8 mouse cellular contexts compared by ENCODE assay signal in the genomic region with DNA sequence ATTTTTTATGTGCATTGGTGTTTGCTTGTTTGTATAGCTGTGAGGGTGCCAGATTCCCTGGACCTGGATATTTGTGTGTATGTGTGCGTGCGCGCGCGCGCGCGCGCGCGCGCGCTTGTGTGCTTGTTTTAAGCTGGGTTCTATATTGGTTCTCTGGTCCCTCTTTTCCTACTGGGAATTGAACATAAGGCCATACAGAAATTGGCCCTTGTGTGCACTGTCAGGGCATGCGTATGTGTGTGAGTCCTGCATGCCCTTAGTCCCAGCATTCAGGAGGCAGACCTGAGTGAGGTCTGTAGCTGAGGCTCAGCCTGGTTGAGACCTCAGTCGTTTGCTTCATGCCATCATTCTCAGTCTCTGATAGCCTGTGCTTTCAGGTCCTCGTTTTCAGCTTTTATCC. TPM values are rescaled to one million over a fixed set of nuclear protein-coding genes. Genes with fewer than 3 reads are reported as not detected.
DNase-seq lines count a peak whose midpoint lies in the region; ATAC-seq and TF ChIP-seq lines count a peak whose summit lies in the region.

No protein-coding gene starts in this region.

- no peak for ATAC-seq in heart, embryonic 13.5 days (ENCODE audit: extremely low read depth, insufficient number of reproducible peaks, low FRiP score, low TSS enrichment)
- ATAC-seq in G1E (ENCODE audit: extremely low read depth, insufficient number of reproducible peaks, low FRiP score, poor library complexity, severe bottlenecking) = no peak
- ATAC-seq in hindbrain, embryonic 12.5 days (ENCODE audit: low FRiP score) = no peak
- ATAC-seq in midbrain, embryonic 11.5 days (ENCODE audit: low FRiP score) = no peak

- no peaks in the 10 kb centered on the region for H3K27me3 ChIP-seq in heart, embryonic 13.5 days (replicated peaks)
- peaks cover 7% of the 10 kb centered on the region for H3K27me3 ChIP-seq in G1E (ENCODE audit: insufficient read depth, low read length)
- no peaks in the 10 kb centered on the region for H3K27me3 ChIP-seq in hindbrain, embryonic 12.5 days
- no peaks in the 10 kb centered on the region for H3K27me3 ChIP-seq in midbrain, embryonic 11.5 days (ENCODE audit: control insufficient read depth, insufficient read depth, low read length)

- intact Hi-C loops in heart, postnatal 14 days (cut with DNase I) = no loop called here

- peak overlapping the region; percentile 70 for H3K9ac ChIP-seq in heart, embryonic 13.5 days
- no peak overlapping the region for H3K9ac ChIP-seq in hindbrain, embryonic 12.5 days
- H3K9ac ChIP-seq in midbrain, embryonic 11.5 days (ENCODE audit: low read length) = no peak overlapping the region

- H3K36me3 ChIP-seq in heart, embryonic 13.5 days = peaks cover 34% of the 10 kb centered on the region
- H3K36me3 ChIP-seq in G1E (replicated peaks) = peaks cover 35% of the 10 kb centered on the region
- H3K36me3 ChIP-seq in hindbrain, embryonic 12.5 days = peaks cover 31% of the 10 kb centered on the region
- peaks cover 12% of the 10 kb centered on the region; the same call in 1 of the 2 replicates for H3K36me3 ChIP-seq in midbrain, embryonic 11.5 days (ENCODE audit: control insufficient read depth, insufficient read depth, low read length)

- no peak for DNase-seq in heart, postnatal 14 days
- DNase-seq in G1E (ENCODE audit: low spot score) = no peak
- no peak for DNase-seq in midbrain, embryonic 11.5 days (ENCODE audit: low spot score, missing footprints)
- DNase-seq in c-Kit-positive CD71-positive TER-119-positive erythroid progenitor cells, embryonic 14.5 days (ENCODE audit: low spot score) = no peak
- DNase-seq in embryo, embryonic 11 days = no peak
- DNase-seq in layer of hippocampus, postnatal 14 days (ENCODE audit: low spot score in 2 of 2) = no peak

- no peaks in the 10 kb centered on the region for H3K9me3 ChIP-seq in heart, embryonic 13.5 days
- no peaks in the 10 kb centered on the region for H3K9me3 ChIP-seq in G1E (replicated peaks)
- H3K9me3 ChIP-seq in hindbrain, embryonic 12.5 days (replicated peaks) = no peaks in the 10 kb centered on the region
- no peaks in the 10 kb centered on the region for H3K9me3 ChIP-seq in midbrain, embryonic 11.5 days (ENCODE audit: control insufficient read depth, low read length)

- no peak for TF ChIP-seq CTCF in G1E (IDR thresholded peaks at IDR 0.05; ENCODE audit: low read depth, low read length)

- H3K4me3 ChIP-seq in heart, embryonic 13.5 days = peak overlapping the region; percentile 96
- H3K4me3 ChIP-seq in G1E (ENCODE audit: low read depth, low read length) = peak overlapping the region; percentile 95
- H3K4me3 ChIP-seq in hindbrain, embryonic 12.5 days = 0 out of 2 replicates have a peak overlapping the region, but pooled peaks have one; percentile 13
- peak overlapping the region; percentile 14; the same call in 1 of the 2 replicates for H3K4me3 ChIP-seq in midbrain, embryonic 11.5 days (ENCODE audit: low read depth, low read length)

- peak overlapping the region; percentile 86 for H3K4me2 ChIP-seq in heart, embryonic 13.5 days
- H3K4me2 ChIP-seq in hindbrain, embryonic 12.5 days (replicated peaks) = peak overlapping the region; percentile 74
- H3K4me2 ChIP-seq in midbrain, embryonic 11.5 days = peak overlapping the region; percentile 65

- peaks cover 46% of the 10 kb centered on the region for H3K4me1 ChIP-seq in heart, embryonic 13.5 days
- peaks cover 53% of the 10 kb centered on the region for H3K4me1 ChIP-seq in G1E (ENCODE audit: insufficient read depth, low read depth, low read length)
- peaks cover 25% of the 10 kb centered on the region for H3K4me1 ChIP-seq in hindbrain, embryonic 12.5 days
- peaks cover 16% of the 10 kb centered on the region for H3K4me1 ChIP-seq in midbrain, embryonic 11.5 days (ENCODE audit: control insufficient read depth, insufficient read depth, low read length)

- no peak overlapping the region for H3K27ac ChIP-seq in heart, embryonic 13.5 days (replicated peaks)
- H3K27ac ChIP-seq in hindbrain, embryonic 12.5 days = no peak overlapping the region
- H3K27ac ChIP-seq in midbrain, embryonic 11.5 days (ENCODE audit: low read depth, low read length) = no peak overlapping the region

- WGBS in heart, embryonic 13.5 days = 83% methylated on average over 16 of the region's 16 CpGs
- WGBS in hindbrain, embryonic 12.5 days = 89% methylated on average over 16 of the region's 16 CpGs
- 91% methylated on average over 16 of the region's 16 CpGs for WGBS in midbrain, embryonic 11.5 days

RNA-seq across cellular contexts. Expression of gene Rpl35a, which starts 1.8 kb away (rescaled TPM):
- 652 and 689 TPM in 2 replicates for polyA plus RNA-seq in heart, embryonic 13.5 days (2015; fragmentation: Nextera tagmentation; extraction: Ambion mirVana)
- total RNA-seq in heart, postnatal 14 days (2021) = 100 to 1,000 TPM; 297 to 302 TPM
- total RNA-seq in G1E (2014; fragmentation: Nextera tagmentation) = 632 and 642 TPM in 2 replicates
- total RNA-seq in G1E (2017) = 1,492 and 1,659 TPM in 2 replicates
- polyA plus RNA-seq in G1E (2012) = 133 and 159 TPM in 2 replicates
- polyA plus RNA-seq in hindbrain, embryonic 12.5 days (2016; fragmentation: Nextera tagmentation; extraction: Ambion mirVana) = 568 and 650 TPM in 2 replicates
- polyA plus RNA-seq in midbrain, embryonic 11.5 days (2014; fragmentation: Nextera tagmentation; extraction: Ambion mirVana) = 809 and 861 TPM in 2 replicates
- 100 to 1,000 TPM; 237 to 253 TPM for total RNA-seq in layer of hippocampus, postnatal 14 days (2021)

RNA-seq across cellular contexts. Expression of gene Iqcg, which starts 2.0 kb away (rescaled TPM):
- polyA plus RNA-seq in heart, embryonic 13.5 days (2015; fragmentation: Nextera tagmentation; extraction: Ambion mirVana) = 1.6 and 1.7 TPM in 2 replicates
- under 1 TPM; 0.60 to 0.73 TPM for total RNA-seq in heart, postnatal 14 days (2021)
- total RNA-seq in G1E (2014; fragmentation: Nextera tagmentation) (1.1 and 1.5 TPM in 2 replicates), G1E (2017) (0.98 and 1.5 TPM in 2 replicates)
- 2.1 and 2.6 TPM in 2 replicates for polyA plus RNA-seq in G1E (2012)
- 6.5 and 6.9 TPM in 2 replicates for polyA plus RNA-seq in hindbrain, embryonic 12.5 days (2016; fragmentation: Nextera tagmentation; extraction: Ambion mirVana)
- 5.7 and 6.5 TPM in 2 replicates for polyA plus RNA-seq in midbrain, embryonic 11.5 days (2014; fragmentation: Nextera tagmentation; extraction: Ambion mirVana)
- total RNA-seq in layer of hippocampus, postnatal 14 days (2021) = 1 to 10 TPM; 4.5 to 8.7 TPM

RNA-seq across cellular contexts. Expression of gene Lmln, which starts 4.3 kb away (rescaled TPM):
- 2.2 and 3.5 TPM in 2 replicates for polyA plus RNA-seq in heart, embryonic 13.5 days (2015; fragmentation: Nextera tagmentation; extraction: Ambion mirVana)
- 1 to 10 TPM; 1.9 to 5.0 TPM for total RNA-seq in heart, postnatal 14 days (2021)
- total RNA-seq in G1E (2014; fragmentation: Nextera tagmentation) (1.8 and 3.4 TPM in 2 replicates), G1E (2017) (3.1 and 3.2 TPM in 2 replicates)
- 0.21 and 0.57 TPM in 2 replicates for polyA plus RNA-seq in G1E (2012)
- polyA plus RNA-seq in hindbrain, embryonic 12.5 days (2016; fragmentation: Nextera tagmentation; extraction: Ambion mirVana) = 3.0 and 3.4 TPM in 2 replicates
- polyA plus RNA-seq in midbrain, embryonic 11.5 days (2014; fragmentation: Nextera tagmentation; extraction: Ambion mirVana) = 2.7 and 3.3 TPM in 2 replicates
- total RNA-seq in layer of hippocampus, postnatal 14 days (2021) = 10 to 100 TPM; 13.2 to 15.2 TPM

Comparison
In these comparisons a context has a peak if more than half of its experiments do, and no peak if none do; other contexts are left out.
1. H3K4me3 ChIP-seq: peak in every context shown above with its lines; median percentile 96 in heart, embryonic 13.5 days; 95 in G1E; 14 in midbrain, embryonic 11.5 days; 13 in hindbrain, embryonic 12.5 days.